Mouse (Mus musculus): Measurements from ENCODE around the gene Slc22a17.

DNA sequence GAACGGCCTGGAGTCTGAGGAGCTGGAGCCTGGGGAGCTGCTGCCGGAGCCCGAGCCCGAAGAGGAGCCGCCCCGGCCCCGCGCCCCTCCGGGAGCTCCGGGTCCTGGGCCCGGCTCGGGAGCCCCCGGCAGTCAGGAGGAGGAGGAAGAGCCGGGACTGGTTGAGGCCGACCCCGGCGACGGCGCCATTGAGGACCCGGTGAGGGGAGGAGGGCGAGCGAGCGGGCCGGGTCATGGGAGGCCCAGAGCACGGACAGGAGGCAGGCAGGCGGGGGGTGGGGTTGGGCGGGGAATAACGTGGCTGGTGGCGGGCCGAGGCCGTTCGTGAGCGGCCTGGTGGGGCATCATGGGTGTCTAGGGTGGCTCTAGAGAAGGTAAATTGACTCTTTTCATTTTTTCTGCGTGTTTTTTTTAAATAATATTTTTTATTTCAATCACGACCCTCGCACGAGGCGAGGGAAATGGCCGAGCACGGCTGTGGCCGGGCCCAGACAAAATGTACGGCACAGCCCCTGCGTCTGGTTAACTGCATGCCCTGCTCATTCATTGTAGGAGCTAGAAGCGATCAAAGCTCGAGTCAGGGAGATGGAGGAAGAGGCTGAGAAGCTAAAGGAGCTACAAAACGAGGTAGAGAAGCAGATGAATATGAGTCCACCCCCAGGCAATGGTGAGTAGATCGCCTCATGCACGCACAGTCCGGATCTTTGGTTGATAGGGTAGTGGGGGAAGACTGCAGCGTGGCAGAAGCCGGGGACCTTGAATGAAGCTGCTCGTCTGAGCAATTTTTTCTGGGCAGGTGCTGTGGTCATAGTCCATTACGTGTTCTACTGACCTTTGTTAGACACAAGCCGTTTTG lies 18.4 kb downstream of the Slc22a17 start:
- TF ChIP-seq GATA1 (IDR thresholded peaks at IDR 0.05; ENCODE audit: low read length) = no peak
- no peak for TF ChIP-seq TAL1 (IDR thresholded peaks at IDR 0.05; ENCODE audit: low read length)

All from erythroblast, embryonic 14.5 days (primary cell).